Mouse (Mus musculus) small intestine, adult 2 months (tissue): ENCODE data around the gene Pcgf5.

ENCODE experiments used
- CTCF ChIP-seq: fragments of 200-500 bp; IDR thresholded peaks from 2 replicates; pipeline ENCODE4 v1.5.1; 2012; ENCODE audit warnings: low read depth, mild to moderate bottlenecking, control low read depth, inconsistent platforms, low read length, moderate library complexity, mixed read lengths; ENCODE audit not compliant: insufficient replicate concordance, insufficient read length; ENCODE audit errors: extremely low read depth
- POLR2A ChIP-seq: fragments of 200-500 bp; IDR thresholded peaks from 2 replicates; pipeline ENCODE4 v1.6.1; 2012; ENCODE audit warnings: low read depth, mild to moderate bottlenecking, control low read depth, inconsistent platforms, low read length, moderate library complexity

- TF ChIP-seq CTCF (no peak), POLR2A (no peak)
Measured at GRCm38 (mm10) chr19:36388502-36388901, 40.4 kb downstream of the Pcgf5 start.
